Mouse (Mus musculus): ENCODE measurements around the gene Zfp651.
A peak's percentile ranks its signal among the peaks of the same experiment; 100 is the strongest.

Zfp651 gene

DNA sequence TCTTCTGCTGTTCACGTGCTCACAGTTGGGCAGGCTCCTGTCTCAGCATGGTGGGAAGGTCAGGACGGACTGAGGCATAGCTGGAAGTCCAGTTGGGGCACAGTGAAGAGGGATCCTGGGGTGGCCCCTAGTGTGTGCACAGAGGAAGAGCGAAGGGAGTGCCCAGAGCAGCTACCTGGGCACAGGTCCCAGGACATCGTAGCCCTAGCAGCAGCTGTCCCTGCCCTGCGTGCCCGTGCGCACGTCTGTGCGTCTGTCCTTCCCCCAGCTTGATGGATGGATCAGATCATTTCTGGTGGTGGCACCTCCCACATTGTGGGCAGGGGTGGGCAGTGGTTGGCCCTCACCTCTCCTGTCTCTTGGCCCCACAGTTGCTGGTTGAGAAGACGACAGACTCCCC lies 3.1 kb downstream of the Zfp651 start:
- no peak for DNase-seq (ENCODE audit: low read depth)

DNA sequence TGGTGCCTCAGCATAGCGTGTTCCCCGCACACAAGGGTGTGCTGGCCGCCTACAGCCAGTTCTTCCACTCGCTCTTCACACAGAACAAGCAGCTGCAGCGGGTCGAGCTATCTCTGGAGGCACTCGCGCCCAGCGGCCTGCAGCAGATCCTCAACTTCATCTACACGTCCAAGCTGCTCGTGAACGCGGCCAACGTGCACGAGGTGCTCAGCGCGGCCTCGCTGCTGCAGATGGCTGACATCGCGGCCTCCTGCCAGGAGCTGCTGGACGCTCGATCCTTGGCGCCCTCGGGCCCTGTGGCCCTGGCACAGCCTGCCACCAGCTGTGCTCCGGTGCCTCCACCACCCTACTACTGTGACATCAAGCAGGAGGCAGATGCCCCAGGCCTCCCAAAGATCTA lies 3.6 kb downstream of the Zfp651 start:
- no peak for DNase-seq (ENCODE audit: low read depth)

DNA sequence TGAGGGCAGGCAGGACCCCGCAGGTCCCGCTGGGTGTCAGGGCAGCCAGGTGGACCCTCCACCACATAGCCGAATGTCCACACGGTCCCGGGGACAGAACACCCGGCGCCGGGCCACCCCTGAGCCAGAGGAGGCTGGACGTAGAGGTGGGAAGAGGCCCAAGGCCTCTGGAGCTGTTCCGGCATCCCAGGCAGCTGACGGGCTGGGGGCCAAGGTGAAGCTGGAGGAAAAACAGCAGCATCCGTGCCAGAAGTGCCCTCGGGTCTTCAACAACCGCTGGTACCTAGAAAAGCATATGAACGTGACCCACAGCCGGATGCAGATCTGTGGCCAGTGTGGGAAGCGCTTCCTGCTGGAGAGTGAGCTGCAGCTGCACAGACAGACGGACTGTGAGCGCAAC lies 4.6 kb downstream of the Zfp651 start:
- DNase-seq (ENCODE audit: low read depth) = no peak

DNA sequence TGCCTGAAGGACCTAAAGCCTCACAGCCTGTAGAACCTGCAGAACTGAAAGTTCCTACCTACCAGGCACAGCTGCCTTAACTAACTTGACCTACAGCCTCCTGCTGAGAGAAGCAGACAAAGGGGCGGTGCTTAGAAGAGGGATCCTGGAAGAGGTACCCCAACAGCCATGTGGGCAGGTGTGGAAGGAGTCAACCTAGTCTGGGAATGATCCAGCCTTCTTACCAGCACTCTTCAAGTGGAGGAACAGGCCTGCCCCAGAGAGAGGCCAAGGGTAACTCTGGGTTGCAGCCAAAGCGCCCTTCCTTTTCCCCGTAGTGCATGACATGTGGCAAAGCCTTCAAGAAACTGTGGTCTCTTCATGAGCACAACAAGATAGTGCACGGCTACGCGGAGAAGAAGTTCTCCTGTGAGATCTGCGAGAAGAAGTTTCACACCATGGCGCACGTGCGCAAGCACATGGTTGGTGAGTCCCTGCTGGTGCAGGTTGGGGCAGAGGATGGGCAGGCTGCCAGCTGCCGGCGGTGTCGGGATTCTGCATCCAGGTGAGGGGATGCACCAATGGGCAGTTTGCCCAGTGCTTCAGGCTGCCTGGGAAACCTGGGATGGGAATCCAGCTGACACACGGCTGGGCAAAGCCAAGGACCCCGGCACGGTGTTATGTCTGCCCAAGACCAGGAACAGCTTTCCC lies 6.2 kb downstream of the Zfp651 start:
- DNase-seq (ENCODE audit: low read depth) = no peak

DNA sequence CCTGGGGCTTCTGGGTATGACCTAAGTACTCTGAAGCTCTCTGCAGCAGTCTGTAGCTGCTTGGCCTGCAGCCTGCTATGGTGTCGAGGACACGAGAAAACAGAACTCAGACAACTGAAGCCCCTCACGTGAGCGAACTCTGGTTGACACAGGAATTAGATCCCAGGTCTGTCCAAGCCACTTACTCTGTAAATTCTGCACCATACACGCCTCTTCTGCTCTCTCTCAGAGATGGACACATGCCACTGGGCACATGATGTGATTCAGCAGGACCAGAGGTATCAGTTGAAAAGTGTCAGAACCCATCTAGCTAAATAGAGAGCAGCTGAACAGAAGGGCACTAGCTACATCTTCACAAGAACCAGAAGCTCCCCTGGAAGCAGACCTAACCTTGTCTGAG lies 13.3 kb downstream of the Zfp651 start:
- no peak for DNase-seq (ENCODE audit: low read depth)

DNA sequence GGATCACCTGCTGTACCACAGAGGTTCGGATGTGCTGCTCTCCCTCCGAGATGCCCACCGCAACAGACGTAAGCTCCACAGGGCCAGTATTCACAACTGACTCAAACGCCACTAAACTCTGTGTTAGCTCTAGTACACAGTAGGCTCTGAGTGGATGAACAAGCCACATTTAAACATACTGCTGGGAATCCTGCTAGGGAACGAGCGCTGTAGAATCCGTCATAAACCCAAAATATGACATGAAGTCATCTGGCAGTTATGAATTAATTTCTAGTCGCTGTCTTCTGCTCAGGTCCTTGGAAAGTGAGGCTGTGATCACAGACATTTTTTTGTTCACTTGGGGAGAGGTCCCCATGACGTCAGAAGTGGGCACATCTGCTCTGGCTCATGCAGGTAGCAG lies 16.8 kb downstream of the Zfp651 start:
- DNase-seq (ENCODE audit: low read depth) = no peak

DNA sequence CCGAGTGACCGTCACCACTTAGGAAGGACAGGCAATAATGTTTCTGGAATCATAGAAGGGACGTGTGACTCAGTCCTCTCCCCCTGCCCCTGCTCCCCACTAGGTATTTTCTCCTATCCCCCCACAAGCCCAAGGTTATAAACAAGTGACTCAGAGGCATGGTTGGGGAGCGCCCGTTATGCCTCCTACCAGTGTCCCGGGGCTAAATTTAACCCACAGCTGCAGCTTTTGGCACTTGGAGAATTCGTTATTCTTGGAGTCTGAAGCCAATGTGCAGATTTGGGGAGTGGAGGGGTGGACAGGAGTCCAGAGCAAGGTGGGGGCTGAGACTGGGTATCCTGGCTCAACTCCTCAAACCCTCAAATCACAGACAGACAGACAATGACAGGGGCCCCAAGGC lies 17.4 kb downstream of the Zfp651 start:
- DNase-seq (ENCODE audit: low read depth) = no peak

DNA sequence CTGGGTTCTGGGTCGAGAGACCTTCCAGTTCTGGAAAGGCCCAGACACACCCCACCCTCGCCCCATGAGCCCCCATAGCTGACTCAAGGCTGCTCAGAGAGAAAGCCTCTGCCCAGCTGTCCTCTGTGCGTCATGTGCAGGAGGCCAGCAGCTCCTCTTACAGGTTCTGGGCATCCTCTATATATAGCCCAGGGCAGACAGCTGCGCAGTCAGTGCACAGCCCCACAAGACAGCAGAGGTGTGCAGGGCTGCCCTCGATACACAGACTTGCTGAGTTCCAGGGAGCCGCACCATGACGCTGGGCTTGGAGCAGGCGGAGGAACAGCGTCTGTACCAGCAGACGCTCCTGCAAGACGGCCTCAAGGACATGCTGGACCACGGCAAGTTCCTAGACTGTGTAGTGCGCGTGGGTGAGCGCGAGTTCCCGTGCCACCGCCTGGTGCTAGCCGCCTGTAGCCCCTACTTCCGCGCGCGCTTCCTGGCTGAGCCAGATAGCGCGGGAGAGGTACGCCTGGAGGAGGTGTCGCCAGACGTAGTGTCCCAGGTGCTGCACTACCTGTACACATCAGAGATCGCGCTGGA lies 18.4 kb downstream of the Zfp651 start, which contains the start of gene Klhl40:
TSS of gene Klhl40 (plus strand) at position 124 of the 582 bp plus-strand sequence.
- no peak for DNase-seq (ENCODE audit: low read depth)

DNA sequence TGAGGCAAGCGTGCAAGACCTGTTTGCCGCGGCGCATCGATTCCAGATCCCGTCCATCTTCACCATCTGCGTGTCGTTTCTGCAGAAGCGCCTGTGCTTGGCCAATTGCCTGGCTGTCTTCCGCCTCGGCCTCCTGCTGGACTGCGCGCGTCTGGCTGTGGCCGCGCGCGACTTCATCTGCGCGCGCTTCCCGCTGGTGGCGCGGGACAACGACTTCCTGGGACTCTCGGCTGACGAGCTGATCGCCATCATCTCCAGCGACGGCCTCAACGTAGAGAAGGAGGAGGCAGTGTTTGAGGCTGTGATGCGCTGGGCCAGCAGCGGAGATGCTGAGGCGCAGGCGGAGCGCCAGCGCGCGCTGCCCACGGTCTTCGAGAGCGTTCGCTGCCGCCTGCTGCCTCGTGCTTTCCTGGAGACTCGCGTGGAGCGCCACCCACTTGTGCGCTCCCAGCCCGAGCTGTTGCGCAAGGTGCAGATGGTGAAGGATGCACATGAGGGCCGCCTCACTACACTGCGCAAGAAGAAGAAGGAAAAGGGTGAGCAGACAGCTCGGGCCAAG lies 19.0 kb downstream of the Zfp651 start:
- no peak for DNase-seq (ENCODE audit: low read depth)

DNA sequence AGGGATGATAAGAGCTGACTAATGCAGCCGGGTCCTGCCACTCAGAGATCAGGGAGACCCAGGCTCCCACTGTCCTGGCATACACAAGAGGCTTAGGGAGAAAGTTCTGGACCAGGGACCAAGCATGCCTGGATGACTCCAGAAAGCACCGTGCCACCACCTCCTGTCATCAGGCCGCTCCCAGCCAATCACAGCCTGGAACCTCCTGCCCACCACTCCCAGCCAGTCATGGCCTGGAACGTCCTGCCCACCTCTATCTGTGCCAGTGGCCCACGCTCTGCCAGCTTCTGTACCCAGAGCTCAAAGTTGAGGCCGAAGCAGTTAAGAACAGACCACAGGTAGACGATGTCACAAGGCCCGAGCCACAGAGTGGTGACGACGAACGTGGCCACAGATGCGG lies 25.7 kb downstream of the Zfp651 start:
- DNase-seq (ENCODE audit: low read depth) = no peak

DNA sequence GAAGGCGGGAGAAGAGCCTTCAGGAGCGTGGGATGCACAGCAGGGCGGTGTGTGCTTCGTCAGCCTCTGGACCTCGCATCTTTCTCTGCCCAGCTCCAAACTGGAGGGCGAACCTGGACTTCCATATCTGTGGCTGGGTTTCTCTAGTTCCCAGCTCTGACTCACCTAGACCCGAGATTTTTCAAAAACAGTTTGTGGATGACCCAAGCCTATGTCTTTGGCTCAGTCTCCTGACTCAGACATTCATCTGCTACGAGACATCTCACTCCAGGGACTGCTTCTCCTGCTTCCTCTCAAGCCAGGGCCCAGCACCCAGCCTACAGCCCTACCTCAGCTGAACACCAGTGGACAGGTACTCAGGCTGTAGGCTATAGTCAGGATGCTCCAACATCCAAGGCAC lies 26.1 kb downstream of the Zfp651 start:
- no peak for DNase-seq (ENCODE audit: low read depth)

DNA sequence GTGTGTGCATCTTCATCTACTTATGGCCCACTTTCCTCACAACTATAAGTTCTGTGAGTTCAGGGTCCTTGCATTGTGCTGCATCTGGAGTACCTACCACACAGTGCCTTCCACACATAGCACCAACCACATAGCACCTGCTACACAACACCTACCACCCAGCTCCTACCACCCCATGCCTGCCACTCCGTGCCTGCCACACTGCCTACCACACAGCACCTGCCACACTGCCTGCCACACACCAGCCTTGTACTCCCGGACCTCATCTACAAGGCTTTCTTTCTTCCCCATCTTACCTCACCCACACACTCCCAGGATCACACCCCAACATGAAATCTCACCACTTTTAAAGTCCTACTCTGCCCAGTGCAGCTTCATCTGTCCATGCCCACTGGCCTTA lies 27.2 kb downstream of the Zfp651 start:
- DNase-seq (ENCODE audit: low read depth) = no peak

DNA sequence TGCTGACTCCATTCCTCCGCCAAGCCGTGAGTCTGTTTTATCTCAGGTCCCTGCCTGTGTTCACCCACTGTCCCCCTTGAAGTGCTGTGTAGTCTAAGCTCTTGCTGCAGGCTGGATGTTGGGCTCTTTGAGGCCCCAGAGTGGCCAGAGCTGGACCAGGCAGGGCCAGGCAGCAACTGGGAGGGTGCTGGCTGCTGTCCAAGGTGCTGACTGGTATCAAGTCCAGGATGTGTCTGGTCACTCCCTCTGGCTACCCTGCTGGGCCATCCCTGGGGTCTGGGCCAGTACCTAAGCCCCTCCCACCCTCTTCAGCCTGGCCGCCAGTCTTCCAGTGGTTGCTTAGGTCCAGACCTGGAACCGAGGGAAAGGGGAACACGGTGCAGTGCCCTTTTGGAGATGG lies 32.1 kb downstream of the Zfp651 start:
- peak; percentile 50 for DNase-seq (ENCODE audit: low read depth)

DNA sequence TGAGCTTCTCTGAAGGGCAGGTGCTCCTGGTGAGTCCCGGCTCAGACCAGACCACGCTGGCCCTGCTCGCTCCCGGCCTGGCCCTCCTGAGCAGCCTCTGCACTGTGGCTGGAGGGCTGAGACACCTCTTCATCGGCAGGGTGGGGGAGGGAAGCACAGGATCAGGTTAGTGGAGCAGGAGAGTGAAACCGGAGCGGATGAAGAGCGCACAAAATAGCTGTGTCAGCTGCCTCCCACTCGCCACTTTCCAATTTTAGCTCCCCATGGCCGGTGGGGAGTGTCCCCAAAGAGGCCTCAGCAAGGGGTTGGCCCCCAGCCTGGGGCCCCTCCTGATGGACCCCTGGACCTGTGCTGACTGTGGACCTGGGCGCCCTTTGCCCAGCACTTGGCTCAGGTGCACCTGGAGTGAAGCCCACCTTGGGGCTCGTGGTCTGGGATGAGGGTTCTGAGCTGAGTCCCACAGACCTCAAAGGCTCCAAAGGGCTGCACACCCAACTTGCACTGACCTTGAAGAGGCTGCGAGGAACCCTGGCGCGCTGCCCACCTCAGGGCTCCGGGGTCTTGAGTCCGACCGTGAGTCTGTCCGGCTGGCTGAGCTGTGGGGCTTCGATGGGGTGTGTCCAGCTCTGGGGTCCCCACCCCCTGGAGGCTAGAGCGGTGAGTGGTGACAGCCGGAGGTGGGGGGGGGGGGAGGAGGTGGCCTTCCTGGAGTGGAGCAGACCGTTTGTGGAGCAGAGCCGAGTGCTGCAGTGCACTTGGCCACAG lies 32.8 kb downstream of the Zfp651 start, which contains the start of gene Hhatl:
TSS of gene Hhatl (minus strand) at position 751 of the 765 bp plus-strand sequence.
- no peak for DNase-seq (ENCODE audit: low read depth)

DNA sequence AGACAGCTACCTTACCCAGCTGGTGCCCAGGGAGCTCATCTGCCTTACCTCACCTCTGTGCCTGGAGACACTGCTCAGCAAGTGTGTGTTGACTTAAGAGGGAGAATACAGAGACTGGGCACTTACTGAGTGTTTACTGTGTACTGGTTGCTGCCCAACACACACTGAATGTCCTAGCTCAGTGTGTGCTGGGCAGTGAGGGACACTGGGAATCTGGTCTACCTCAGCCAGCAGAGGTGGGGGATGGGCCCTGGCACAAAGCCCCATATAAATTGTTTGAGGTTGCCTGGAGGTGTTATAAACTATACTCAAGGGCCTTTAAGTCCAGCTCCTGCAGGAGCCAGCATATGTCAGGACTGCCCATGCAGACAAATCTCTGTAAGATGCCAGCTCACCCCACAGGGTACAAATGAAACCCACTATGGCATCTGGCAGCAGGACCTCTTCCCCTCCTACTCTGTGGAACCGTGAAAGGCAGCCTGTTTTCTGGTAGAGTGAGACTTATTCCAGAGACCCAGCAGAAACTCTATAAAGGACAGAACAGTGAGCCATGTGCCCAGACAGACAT lies 35.9 kb downstream of the Zfp651 start:
- DNase-seq (ENCODE audit: low read depth) = no peak

DNA sequence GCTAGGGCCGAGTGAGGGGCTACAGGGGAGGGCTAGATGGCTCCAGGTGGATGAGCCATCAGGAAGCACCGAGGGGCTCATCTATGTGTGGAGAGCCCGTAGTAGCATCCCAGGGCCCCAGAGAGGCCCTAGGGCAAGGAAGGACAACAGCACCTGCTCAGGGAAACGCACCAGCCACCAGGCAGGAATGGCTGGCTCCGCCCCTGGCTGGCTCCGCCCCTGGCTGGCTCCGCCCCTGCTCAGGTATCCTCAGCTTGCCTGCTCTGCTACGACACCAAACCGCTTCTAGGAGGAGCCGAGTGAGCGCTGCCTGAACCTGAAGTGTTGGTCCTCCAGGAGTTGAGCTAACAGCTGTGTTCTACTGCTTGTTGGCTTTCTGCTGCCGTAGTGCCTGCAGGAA lies 38.6 kb downstream of the Zfp651 start:
- DNase-seq (ENCODE audit: low read depth) = no peak

DNA sequence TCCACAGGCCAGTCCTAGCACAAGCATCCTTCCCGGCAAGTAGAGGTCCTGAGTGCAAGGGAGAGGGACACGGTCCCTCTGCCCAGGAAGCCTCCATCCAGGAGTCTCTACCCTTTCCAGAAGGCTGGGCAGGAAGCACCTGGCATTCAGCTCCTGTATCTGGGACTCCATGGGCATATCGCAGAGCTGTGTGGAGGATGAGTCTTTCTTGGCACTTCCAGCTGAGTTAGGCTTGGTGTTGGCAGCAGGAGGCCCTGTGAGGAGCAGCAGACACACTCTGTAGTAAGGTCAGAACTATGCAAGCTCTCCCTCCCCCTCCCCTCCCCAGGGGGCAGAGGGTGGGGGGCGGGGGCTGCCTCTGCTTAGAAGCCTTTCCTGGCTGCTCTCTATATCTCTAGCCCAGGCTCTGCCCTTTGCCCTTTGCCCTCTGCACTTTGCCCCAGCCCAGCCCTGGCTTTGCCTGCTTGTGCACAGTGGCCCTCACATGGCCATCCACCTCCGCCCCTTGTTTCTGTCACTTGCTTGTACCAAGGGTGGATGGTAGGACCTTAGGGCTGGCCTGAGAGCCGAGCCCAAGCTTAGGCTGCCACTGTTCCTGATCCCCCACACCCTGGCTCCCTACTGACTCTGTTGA lies 39.9 kb downstream of the Zfp651 start:
- DNase-seq (ENCODE audit: low read depth) = no peak

DNA sequence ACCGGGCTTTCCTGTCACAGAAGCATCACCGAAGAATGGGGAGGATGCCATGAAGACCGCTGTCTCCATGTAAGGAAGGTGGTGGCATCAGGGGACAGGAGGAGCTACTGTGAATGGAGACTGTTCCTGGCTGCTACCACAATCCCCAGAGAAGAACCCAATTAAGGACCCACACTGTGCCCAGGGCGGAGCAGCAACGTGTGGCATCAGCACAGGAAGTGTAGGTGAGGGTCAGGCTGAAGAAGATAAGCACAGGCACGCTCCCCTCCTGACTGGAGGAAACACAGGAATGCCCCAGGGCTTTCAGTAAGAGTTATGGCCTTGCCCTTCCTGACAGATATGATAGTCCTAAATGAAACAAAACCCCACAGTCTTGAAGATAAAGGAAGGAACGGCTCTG lies 43.6 kb downstream of the Zfp651 start:
- no peak for DNase-seq (ENCODE audit: low read depth)

DNA sequence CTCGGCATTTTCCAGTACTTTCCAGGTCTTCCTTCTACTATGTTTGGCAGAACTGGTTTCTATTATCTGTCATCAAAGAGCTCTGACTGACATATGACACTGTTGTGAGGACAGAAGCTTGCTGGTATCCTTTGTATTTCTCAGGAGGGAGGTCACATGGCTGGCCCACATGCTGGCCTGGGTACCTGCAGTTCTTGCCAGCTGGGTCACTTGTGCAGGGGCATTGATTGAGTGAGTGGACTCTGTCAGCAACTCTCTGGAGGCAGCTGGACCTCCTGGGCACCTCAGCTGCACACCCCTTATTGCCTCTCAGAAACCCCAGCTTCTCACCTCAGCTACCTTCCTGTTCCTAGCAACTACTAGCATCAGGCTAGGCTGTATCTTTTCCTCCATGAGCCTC lies 48.4 kb downstream of the Zfp651 start:
- no peak for DNase-seq (ENCODE audit: low read depth)

DNA sequence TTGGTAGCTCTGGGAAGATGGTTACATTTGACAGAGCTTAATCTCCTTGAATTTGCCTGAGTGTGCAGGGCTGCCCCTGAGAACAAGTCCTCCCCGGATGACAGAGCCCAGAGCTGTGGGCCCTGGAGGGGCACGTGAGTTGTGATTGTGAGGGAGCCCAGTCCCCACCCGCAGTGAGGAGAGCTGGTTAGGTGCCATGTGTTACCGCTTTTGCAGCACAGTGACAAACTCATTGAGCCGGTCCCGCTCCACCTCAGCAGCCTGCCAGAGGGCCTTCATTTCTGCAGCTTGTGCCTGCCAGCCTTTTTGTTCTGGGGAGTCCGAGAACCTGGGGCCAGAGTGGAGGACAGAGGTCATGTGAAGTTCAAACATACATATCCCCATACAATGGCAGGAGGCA lies 48.8 kb downstream of the Zfp651 start:
- DNase-seq (ENCODE audit: low read depth) = no peak

DNA sequence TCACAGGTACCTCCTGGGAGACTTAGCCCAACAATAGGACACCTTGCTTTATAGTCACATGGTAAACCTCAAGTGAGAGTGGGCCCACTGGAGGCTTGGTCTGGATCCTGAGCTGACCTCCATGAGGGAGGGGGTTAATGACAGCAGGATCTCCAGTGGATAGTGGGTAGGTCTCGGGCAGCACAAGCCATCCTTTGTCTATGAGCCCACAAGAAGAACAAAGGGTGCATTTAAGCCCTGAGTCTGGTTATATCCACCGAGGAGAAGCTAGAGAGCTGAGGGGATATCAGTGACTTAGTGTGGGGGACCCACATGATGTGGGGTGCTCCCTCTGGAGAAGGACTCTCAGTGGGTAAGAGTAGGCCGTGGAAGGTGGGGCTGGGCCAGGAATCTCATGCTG lies 49.4 kb downstream of the Zfp651 start:
- no peak for DNase-seq (ENCODE audit: low read depth)
